Mouse (Mus musculus) regulatory T cell (primary cell): ENCODE data around the gene Gm45234.

Experiments
- in situ Hi-C: fragments of 300-600 bp; cut with MboI, MseI; formaldehyde crosslinking; loops from one replicate; pipeline ENCODE4 v1.15.1; 2025; ENCODE audit warnings: high pct_unique_total_duplicates

Gene Gm45234

GRCm38 (mm10) chr6:124740888-124741761, 14.7 kb downstream of the Gm45234 start, which contains the start of gene Grcc10:
TSS of gene Grcc10 (minus strand) at chr6:124741374.
- in situ Hi-C loops: no loop called here

- in situ Hi-C loops: no loop called here
Measured at GRCm38 (mm10) chr6:124740211-124740887, 15.5 kb downstream of the Gm45234 start.

GRCm38 (mm10) chr6:124739231-124739796, 16.5 kb downstream of the Gm45234 start:
- in situ Hi-C loops: loop anchor here (10.0 kb wide), 1 partner anchor 1915 kb away; no protein-coding TSS in a partner anchor

- in situ Hi-C loops: loop anchor here (10.0 kb wide), 1 partner anchor 1914 kb away; no protein-coding TSS in a partner anchor
Measured at GRCm38 (mm10) chr6:124738511-124739023, 17.3 kb downstream of the Gm45234 start, which contains the start of gene Ptpn6. TSS of gene Ptpn6 (minus strand) at chr6:124738714.

GRCm38 (mm10) chr6:124737040-124737439, 18.8 kb downstream of the Gm45234 start:
- in situ Hi-C loops: loop anchor here (10.0 kb wide), 1 partner anchor 1912 kb away; no protein-coding TSS in a partner anchor

GRCm38 (mm10) chr6:124734417-124734816, 21.4 kb downstream of the Gm45234 start:
- in situ Hi-C loops: loop anchor here (10.0 kb wide), 1 partner anchor 1910 kb away; no protein-coding TSS in a partner anchor

GRCm38 (mm10) chr6:124732476-124733370, 23.1 kb downstream of the Gm45234 start:
- in situ Hi-C loops: loop anchor here (10.0 kb wide), 1 partner anchor 1908 kb away; no protein-coding TSS in a partner anchor

GRCm38 (mm10) chr6:124731038-124731437, 24.8 kb downstream of the Gm45234 start:
- in situ Hi-C loops: loop anchor here (10.0 kb wide), 1 partner anchor 1906 kb away; no protein-coding TSS in a partner anchor

GRCm38 (mm10) chr6:124729850-124730705, 25.7 kb downstream of the Gm45234 start:
- in situ Hi-C loops: loop anchor here (10.0 kb wide), 1 partner anchor 1905 kb away; no protein-coding TSS in a partner anchor

GRCm38 (mm10) chr6:124728621-124729020, 27.2 kb downstream of the Gm45234 start:
- in situ Hi-C loops: no loop called here

GRCm38 (mm10) chr6:124724472-124724871, 31.3 kb downstream of the Gm45234 start:
- in situ Hi-C loops: no loop called here

- in situ Hi-C loops: no loop called here
Measured at GRCm38 (mm10) chr6:124723541-124723940, 32.3 kb downstream of the Gm45234 start.

- in situ Hi-C loops: no loop called here
Measured at GRCm38 (mm10) chr6:124722876-124723473, 32.8 kb downstream of the Gm45234 start.

- in situ Hi-C loops: no loop called here
Measured at GRCm38 (mm10) chr6:124720904-124721303, 34.9 kb downstream of the Gm45234 start.

- in situ Hi-C loops: no loop called here
Measured at GRCm38 (mm10) chr6:124719354-124719978, 36.4 kb downstream of the Gm45234 start.

- in situ Hi-C loops: no loop called here
Measured at GRCm38 (mm10) chr6:124718703-124719102, 37.1 kb downstream of the Gm45234 start.

GRCm38 (mm10) chr6:124717968-124718367, 37.9 kb downstream of the Gm45234 start:
- in situ Hi-C loops: no loop called here

GRCm38 (mm10) chr6:124716864-124717490, 38.8 kb downstream of the Gm45234 start:
- in situ Hi-C loops: no loop called here
